Mouse (Mus musculus) hematopoietic multipotent progenitor cell, adult 10-12 weeks (in vitro differentiated cells): Measurements from ENCODE around the gene S100b. TPM values are rescaled to one million over a fixed set of nuclear protein-coding genes. Genes with fewer than 3 reads are reported as not detected.

Experiments
- polyA plus RNA-seq: library from polyadenylated mRNA; stranded (reverse); fragments of >175 nt; gene quantifications from 2 replicates; pipeline ENCODE4 v1.2.3, GENCODE M21; 2012; ENCODE audit warnings: low replicate concordance

Gene S100b
- polyA plus RNA-seq, result not detected in 2 replicates

GRCm38 (mm10) chr10:76253536-76253935 lies at the start of gene S100b:
Gene S100b (plus strand): TSS chr10:76253853.

DNA sequence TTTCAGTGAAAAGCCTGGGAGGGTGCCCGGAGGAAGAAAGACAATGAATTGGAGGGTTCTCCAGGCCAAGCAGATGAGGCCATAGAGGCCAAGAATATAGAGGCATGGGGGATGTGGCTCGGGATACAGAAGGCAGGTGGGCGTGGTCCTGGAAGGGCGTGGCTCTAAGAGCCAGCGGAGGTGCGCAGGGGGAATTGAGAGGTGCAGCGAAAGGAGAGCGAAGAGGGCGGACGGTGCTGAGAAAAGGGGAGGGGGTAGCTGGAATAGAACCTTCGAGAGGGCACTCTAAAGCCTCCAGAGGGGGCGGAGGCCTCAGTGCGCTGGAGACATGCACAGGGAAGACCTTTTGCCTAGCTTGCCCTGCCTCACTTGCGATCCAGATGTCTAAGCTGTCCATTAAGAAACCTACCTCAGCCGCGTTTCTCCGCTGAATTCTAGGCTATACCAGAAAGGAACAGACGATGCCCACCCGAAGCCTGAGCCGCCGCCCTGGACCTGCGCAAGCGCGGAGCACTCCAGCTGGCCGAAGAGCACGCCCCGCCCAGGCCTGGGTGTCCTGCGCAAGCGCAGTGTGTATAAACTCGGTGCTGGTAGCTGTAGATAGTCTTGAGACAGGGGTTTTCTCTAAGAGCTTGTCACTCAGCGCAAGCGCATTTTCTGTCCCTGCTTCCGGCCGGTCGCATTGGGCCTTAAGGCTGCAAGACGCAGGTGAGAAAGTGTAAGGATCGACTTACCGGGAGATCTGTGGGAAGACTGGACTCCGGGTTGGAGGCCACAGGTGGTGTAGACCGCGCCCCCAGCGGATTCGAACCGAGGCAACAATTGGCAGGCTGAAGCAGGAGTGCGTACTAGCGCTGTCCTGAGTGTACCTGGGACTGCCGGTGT lies 16.1 kb upstream of the S100b start, which contains the start of gene Prmt2:
Gene Prmt2 (minus strand): TSS at position 525 of the 885 bp plus-strand sequence.

Other genes starting within 250 kb of the S100b start
- gene Zfp280b, start 221.2 kb upstream of the S100b start, polyA plus RNA-seq, result 4.6 and 9.2 TPM in 2 replicates
- not detected in 2 replicates for gene Slc5a4b, start 142.9 kb upstream of the S100b start, polyA plus RNA-seq
- gene Slc5a4a, start 106.4 kb upstream of the S100b start, polyA plus RNA-seq, result not detected in 2 replicates
- gene Prmt2, start 16.0 kb upstream of the S100b start, polyA plus RNA-seq, result 6.6 and 8.3 TPM in 2 replicates
- 4.9 and 8.4 TPM in 2 replicates for gene Dip2a, start 91.4 kb downstream of the S100b start, polyA plus RNA-seq
- not detected in 2 replicates for gene AC141477.1, start 186.6 kb downstream of the S100b start, polyA plus RNA-seq
- 31.6 and 55.9 TPM in 2 replicates for gene Pcnt, start 188.9 kb downstream of the S100b start, polyA plus RNA-seq
- gene 2610028H24Rik, start 195.2 kb downstream of the S100b start, polyA plus RNA-seq, result not detected in 2 replicates
- gene Mcm3ap, start 215.1 kb downstream of the S100b start, polyA plus RNA-seq, result 19.0 and 23.9 TPM in 2 replicates
- 0.34 and 2.1 TPM in 2 replicates for gene Ybey, start 215.3 kb downstream of the S100b start, polyA plus RNA-seq